ENCODE assay signal across 18 mouse cellular contexts in genomic region chr8:70912955-70913354, GRCm38 (mm10). TPM values are rescaled to one million over a fixed set of nuclear protein-coding genes. Genes with fewer than 3 reads are reported as not detected.
DNase-seq lines count a peak whose midpoint lies in the region; ATAC-seq lines count a peak whose summit lies in the region.
"Had no signal": no experiment of that assay in that cellular context is flagged by ENCODE, and none has a peak within 500 bp of the region (broad histone marks: within the 10 kb centered on the region; RNA-seq: fewer than 3 reads in every experiment).

No protein-coding gene starts in this region.

- intact Hi-C loops in gastrocnemius, postnatal 14 days (cut with DNase I; ENCODE audit: low total_unique reads): no loop called here

- DNase-seq in cerebellum, adult 11-12 months: peak; percentile 30
- DNase-seq in cerebellum, adult 8-10 months: no peak
- DNase-seq in gastrocnemius, postnatal 14 days: peak; percentile 50
- no peak for DNase-seq in gastrocnemius, adult 8-10 months (ENCODE audit: low spot score in 2 of 2)
- peak; percentile 38 for DNase-seq in testis, postnatal 10 days (ENCODE audit: low spot score)
- no peak for DNase-seq in testis, postnatal 14 days (ENCODE audit: low spot score)
- DNase-seq: adrenal gland, postnatal 10 days; B cell, adult 2 months; cerebellum, adult 11 months; embryo, embryonic 11 days; heart, postnatal 10 days; kidney, adult 2 months had no signal

- no peak for ATAC-seq in erythroblast, adult 5-6 weeks (replicated peaks; ENCODE audit: low FRiP score, poor library complexity, severe bottlenecking)
- ATAC-seq: CD4-positive, CD25-positive, alpha-beta regulatory T cell, adult 4 months; forebrain, embryonic 15.5 days; intestine, embryonic 16.5 days had no signal

RNA-seq across cellular contexts. Expression of gene Map1s, which starts 7.2 kb away (rescaled TPM):
- total RNA-seq in gastrocnemius, postnatal 14 days (2021): 10 to 100 TPM; 13.8 to 15.5 TPM
- total RNA-seq in gastrocnemius, adult 8-10 months (2022): 10 to 100 TPM in 3 of 4 experiments, 1 to 10 TPM in 1; 9.2 to 15.9 (median 13.7) TPM
- total RNA-seq in erythroblast, adult 5-6 weeks (2015; ENCODE audit: low replicate concordance): 2.3 and 4.0 TPM in 2 replicates
- 2.2 and 3.1 TPM in 2 replicates for total RNA-seq in erythroblast, adult 5-6 weeks (2017; ENCODE audit: low replicate concordance)

RNA-seq across cellular contexts. Expression of gene Rpl18a, which starts 15.7 kb away (rescaled TPM):
- total RNA-seq in gastrocnemius, postnatal 14 days (2021): 1,000 to 10,000 TPM; 1,213 to 1,382 TPM
- 1,000 to 10,000 TPM in 2 of 4 experiments, 100 to 1,000 TPM in 2; 935 to 1,159 (median 1,025) TPM for total RNA-seq in gastrocnemius, adult 8-10 months (2022)
- 1,597 and 1,896 TPM in 2 replicates for total RNA-seq in erythroblast, adult 5-6 weeks (2015; ENCODE audit: low replicate concordance)
- 369 and 492 TPM in 2 replicates for total RNA-seq in erythroblast, adult 5-6 weeks (2017; ENCODE audit: low replicate concordance)

RNA-seq across cellular contexts. Expression of gene Slc5a5, which starts 20.4 kb away (rescaled TPM):
- under 1 TPM in 1 of 2 experiments, not detected in 1; 0.08 TPM for total RNA-seq in gastrocnemius, postnatal 14 days (2021)
- total RNA-seq in gastrocnemius, adult 8-10 months (2022): not detected
- not detected in 2 replicates for total RNA-seq in erythroblast, adult 5-6 weeks (2015; ENCODE audit: low replicate concordance)
- total RNA-seq in erythroblast, adult 5-6 weeks (2017; ENCODE audit: low replicate concordance): 0.17 TPM in 1 of 2 replicates, not detected in the other
- total RNA-seq: heart, adult 8-10 months; hematopoietic stem cell, adult 5-6 weeks had no signal

RNA-seq across cellular contexts. Expression of gene Ccdc124, which starts 39.2 kb away (rescaled TPM):
- 10 to 100 TPM; 50.3 to 50.9 TPM for total RNA-seq in gastrocnemius, postnatal 14 days (2021)
- total RNA-seq in gastrocnemius, adult 8-10 months (2022): 10 to 100 TPM; 61.7 to 77.8 (median 67.5) TPM
- 12.3 and 14.2 TPM in 2 replicates for total RNA-seq in erythroblast, adult 5-6 weeks (2015; ENCODE audit: low replicate concordance)
- 11.7 and 13.4 TPM in 2 replicates for total RNA-seq in erythroblast, adult 5-6 weeks (2017; ENCODE audit: low replicate concordance)

RNA-seq across cellular contexts. Expression of gene Kcnn1, which starts 49.9 kb away (rescaled TPM):
- total RNA-seq in gastrocnemius, postnatal 14 days (2021): 1 to 10 TPM; 5.4 to 6.6 TPM
- 10 to 100 TPM; 18.0 to 21.5 (median 20.5) TPM for total RNA-seq in gastrocnemius, adult 8-10 months (2022)
- not detected in 2 replicates for total RNA-seq in erythroblast, adult 5-6 weeks (2015; ENCODE audit: low replicate concordance)
- not detected in 2 replicates for total RNA-seq in erythroblast, adult 5-6 weeks (2017; ENCODE audit: low replicate concordance)

Comparison
In these comparisons a context has a peak if more than half of its experiments do, and no peak if none do; other contexts are left out.
1. DNase-seq: peak in cerebellum, adult 11-12 months (single experiment), gastrocnemius, postnatal 14 days (single experiment) and testis, postnatal 10 days (single experiment); none in cerebellum, adult 8-10 months (single experiment), gastrocnemius, adult 8-10 months (0 of 2) and testis, postnatal 14 days (single experiment).